Mouse (Mus musculus) activated CD4-positive, CD25-positive, alpha-beta regulatory T cell, adult 4 months (primary cell): ENCODE measurements around the gene Wnt2b. TPM values are rescaled to one million over a fixed set of nuclear protein-coding genes. Genes with fewer than 3 reads are reported as not detected.
A peak's percentile ranks its signal among the peaks of the same experiment; 100 is the strongest.

ENCODE experiments used
- ATAC-seq: one replicate; pipeline ENCODE4 v1.8.0; 2017
- polyA plus RNA-seq, 2 experiments: library from polyadenylated mRNA; unstranded; fragments of 100-300 nt; shearing (Covaris generic); gene quantifications; one replicate each; pipeline ENCODE4 v1.2.1; 2017

Wnt2b gene
- polyA plus RNA-seq, 2 experiments from 2014 or later: 0.18 to 0.22 TPM

DNA sequence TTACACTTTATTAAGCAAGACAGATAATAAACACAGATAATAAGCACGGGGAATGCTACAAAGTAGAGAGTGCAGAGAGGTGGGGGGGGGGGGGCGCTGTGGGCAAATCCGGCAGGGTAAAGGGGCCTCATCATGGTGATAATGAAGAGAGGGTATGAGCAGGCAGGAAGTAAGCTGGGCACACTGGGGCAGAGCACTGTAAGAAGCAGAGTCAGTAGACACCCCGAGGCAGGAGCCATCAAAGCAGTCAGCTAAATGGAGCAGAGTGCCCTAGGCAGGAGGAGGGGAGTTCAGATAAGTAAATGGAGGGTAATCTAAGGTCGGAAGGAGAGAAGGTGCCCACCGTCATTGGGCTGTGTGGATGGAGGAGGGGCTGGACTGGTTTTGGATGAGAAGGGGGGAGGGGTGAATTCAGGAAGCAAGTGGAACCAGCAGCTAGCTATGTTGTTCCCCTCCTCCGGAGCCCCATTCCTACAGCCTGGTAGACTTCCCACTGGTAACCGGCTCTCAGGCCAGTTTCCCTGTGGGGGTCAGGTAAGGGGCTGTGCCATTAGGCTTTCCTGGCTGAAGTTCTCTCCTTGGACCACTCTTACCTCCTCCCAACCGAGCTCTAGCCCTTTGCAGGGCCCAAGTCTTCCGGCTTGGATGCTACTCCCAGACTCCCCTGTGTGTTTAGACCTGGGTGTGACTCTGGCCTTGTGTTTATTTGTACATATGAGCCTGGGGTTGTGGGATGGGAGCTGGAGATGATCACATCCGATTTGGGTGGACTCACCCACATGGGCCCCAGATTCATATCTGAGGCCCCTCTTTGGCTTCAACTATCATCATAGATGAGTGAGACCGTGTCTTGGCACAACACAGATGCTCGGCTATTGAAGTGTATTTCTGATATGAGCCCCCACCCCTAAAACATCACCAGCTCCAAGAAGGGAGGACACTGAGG, 1.9 kb upstream of the Wnt2b start:
- ATAC-seq: peak; percentile 79

DNA sequence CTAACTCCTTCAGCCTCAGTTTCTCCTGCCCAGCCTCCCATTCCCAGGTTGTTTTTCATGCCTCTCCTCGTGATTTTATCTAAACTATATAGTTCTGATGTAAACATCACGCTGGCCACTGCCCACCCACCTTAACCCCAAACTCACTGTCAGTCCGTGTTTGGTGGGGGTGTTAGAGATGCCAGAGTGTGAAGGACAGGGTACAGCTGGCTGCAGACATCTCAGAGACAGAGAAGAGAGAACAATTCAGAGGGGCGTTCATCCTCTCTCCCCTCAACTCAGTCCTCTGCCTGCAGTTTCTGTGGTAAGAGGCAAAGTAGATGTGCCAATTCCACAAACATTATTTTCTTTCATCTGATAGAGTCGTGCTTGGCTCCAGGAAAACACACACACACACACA, 1.1 kb upstream of the Wnt2b start:
- ATAC-seq: no peak

DNA sequence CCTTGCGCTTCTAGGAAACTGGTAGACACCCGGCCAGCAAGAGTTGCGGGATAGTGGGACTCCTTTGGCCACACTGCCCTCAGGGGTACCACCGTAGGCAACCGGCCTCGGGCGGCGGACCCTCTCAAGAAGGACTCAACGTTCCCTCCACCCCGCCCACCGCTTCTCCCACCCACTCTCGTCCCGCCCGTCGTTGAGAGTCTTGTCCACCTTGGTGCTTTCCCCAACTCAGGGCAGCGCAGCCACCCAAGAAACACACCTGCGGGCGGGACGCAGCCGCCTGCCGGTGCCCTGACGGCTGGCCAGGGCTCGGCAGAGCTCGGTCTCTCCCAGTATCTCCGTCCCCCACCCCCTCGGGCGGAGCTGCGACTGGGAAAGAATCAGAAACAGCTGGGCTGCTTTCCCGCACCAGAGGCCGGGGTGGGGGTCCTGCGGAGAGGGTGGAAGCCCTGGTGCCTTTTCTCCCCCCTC, 455 bp upstream of the Wnt2b start:
- ATAC-seq: no peak

DNA sequence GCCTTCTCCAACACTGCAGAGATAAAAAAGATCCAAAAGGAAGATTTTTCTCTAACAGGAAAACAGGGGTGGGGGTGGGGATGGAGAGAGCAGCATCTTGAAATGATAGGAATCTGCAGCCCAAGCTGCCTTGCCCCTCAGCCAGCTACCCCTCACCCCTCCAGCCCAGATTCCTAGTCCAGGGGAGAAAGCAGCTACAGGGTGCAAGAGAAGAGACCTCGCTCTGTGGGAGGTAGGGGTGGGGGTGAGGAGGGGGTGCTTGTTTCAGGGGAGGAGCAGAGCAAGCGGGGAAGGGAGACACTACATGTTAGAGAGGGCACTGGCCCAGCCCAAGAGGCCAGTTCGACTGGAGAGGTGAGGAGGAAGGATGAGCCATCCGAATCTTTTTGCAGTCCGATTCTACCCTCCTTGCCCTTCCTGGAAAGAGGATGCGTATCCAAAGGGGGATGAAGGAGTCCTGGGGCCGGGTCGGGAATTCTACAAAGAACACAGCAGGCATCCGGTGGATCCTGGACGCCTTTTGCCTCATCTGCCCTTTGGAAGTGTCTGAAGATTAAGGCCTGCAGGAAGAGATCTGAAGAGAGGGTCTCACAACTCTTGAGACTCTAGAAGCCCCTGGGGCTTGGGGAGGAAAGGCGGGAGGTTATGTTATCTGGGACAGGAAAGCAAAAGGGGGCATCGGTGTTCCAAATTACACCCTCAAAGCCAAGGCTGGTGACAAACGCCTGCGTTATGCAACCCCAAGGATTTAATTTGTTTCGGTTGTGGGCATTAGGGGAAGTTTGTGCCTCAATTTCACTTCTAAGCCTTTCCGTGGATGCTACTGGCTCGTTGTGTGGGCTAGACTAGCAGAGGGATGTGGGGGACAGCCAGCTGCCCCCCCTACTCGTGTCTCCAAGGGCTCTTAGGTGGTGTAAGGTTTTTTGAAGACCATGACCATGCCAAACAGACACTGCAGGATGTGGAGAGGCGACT, 1.4 kb downstream of the Wnt2b start:
- ATAC-seq: no peak

DNA sequence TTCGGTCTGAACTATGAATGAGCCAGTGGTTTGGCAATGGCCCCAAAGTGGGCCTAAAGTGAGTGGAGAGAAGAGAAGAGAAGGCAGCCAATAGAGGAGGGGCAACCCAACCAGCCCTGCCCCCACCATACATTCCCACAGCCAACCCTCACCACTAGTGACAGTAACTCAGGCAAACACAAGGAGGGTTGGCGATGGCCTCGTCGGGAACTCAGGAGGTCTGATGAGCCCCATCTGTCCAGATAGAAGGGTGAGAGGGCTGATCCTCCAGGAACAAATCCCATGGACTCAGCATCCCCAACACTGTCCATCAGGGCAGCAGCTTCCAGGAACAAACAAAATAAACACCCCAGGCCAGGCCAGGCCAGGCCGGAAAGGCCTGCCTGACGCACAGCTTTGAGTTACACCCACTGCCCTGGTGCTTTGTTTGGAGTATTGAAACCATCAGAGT, 5.6 kb downstream of the Wnt2b start:
- ATAC-seq: no peak

DNA sequence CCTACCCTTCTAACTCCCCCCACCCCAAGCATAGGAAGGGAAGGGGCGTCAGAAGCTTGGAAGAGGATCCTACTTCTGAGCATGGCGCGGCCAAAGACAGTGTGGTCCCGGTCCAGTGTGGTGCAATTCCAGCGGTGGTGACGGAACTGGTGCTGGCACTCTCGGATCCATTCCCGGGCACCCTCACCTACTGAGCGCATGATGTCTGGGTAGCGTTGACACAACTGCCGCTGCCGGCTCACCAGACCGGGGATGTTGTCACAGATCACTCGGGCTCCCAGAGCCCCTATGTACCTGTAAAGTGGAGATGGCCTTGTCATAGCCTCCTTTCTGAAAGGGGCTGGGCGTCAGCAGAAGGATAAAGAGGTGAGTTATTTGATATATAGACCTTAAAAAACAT, 7.2 kb downstream of the Wnt2b start:
- no peak for ATAC-seq

DNA sequence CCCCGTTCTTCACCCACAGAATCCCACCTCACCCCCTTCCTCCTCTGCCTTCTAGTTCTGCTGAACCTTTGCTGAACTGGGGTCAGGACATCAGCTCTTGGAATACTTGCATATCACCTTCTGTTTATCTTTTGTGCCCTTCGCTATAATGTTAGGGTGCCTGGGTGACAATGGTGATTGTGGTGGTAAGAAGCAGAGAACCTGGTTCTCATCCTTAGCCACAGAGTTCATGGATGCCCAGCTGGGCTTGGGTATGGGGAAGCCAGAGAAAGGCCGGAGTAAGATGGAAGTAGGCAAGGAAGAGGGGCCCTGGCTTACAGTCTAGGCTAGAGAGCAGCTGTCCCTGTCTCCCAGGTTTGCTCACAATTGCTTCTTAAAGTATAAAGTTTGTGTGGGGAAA, 7.6 kb downstream of the Wnt2b start:
- no peak for ATAC-seq

DNA sequence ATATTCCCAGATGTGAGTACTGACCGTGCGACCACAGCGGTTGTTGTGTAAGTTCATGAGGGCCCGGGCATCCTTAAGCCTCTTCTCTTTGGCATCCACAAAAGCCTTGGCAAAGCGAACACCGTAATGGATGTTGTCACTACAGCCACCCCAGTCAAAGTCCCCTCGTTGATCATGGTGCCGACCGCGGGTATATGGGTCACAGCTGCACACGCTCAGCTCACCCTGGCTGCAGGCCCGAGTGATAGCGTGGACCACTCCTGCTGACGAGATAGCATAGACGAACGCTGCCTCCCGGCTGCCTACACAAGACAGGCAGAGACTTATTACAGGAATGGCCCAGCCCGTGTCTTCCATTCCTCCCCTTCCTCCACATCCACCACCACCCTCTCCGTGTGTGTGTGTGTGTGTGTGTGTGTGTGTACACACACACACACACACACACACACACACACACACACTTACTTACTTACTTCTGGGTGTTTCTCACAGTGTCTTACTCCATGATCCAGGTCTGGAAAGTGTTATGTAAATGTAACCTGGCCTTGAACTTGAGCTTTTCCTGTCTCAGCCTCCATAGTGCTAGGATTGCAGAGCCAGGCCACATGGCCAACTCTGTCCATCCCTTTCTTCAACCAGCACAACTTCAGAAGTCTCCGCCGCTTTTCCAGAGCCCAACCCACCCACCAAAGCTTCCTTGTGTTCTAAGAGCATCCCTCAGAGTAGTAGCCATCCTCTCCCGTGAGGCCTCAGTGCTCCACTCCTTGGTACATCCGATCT, 8.6 kb downstream of the Wnt2b start:
- no peak for ATAC-seq

DNA sequence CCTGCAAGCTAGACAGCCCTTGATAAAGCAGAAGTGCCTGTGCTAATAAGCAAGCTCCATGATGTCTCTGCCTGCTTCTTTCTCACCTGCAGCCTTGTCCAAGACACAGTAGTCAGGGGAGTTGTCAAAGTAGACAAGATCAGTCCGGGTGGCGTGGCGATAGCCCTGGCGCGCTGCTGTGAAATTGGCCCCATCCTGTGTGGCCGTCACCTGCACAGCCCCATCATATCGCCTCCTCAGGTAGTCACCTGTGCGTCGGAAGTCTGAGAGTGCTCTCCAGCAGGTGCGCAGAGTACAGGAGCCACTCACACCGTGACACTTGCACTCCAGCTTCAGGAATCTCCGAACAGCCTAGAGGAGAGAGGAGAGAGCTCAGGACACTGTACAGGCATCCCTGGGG, 10.8 kb downstream of the Wnt2b start:
- no peak for ATAC-seq

DNA sequence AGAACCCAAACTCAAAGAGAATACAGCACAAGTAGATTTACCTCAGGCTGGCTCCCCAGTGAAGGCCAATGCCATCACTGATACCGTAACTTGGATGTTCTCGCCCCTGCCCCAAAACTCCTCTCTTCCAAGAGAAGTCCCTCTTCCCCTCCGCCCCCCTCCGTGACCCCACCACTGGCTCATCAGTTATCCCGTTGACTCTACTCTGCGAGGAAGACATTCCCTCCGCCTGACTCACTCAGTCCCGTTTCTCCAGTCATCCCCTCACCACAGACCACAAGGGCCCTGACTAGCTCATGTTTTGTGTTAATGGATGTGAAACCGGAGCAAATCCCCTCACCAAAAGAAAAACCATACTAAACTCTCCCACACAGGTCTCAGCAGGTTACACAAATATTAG, 16.8 kb downstream of the Wnt2b start:
- ATAC-seq: no peak

DNA sequence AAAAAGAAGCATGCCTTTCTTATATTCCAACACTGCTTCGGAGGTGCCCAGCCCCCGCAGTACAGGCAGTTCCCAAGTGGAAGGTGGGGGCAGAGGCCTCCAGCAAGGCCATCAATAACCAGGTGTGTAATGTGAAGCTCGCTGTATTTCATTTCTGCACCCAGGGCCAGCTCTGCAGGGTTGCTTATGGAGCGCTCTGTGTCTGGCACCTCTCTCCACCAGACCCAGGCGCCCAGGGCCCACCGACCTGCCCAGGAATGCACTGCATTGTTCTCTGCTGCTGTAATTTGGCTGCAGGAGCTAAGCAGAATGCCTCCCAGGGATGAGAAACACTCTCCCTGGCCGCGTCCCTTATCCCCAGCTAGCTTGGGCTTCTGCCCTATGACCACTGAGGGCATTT, 18.4 kb downstream of the Wnt2b start:
- no peak for ATAC-seq

DNA sequence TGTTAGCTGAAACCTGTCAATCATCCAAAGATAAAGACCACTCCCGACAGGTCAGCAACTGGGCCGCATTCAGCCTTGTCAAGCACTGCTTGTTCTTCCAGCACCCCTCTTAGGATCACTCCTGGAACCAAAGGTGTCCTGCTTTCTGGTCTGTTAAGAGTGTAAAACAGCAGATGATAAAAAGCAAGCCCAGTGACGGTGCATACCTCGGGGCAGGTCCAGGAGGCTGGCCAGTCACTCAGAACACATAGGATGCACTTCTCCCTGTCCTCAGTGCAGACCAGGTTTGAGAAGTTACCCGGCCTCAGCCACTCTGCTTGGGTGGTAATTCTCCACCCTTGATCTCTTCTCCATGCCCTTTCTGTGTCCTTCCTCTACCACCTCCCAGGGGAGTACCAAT, 19.0 kb downstream of the Wnt2b start:
- ATAC-seq: no peak

DNA sequence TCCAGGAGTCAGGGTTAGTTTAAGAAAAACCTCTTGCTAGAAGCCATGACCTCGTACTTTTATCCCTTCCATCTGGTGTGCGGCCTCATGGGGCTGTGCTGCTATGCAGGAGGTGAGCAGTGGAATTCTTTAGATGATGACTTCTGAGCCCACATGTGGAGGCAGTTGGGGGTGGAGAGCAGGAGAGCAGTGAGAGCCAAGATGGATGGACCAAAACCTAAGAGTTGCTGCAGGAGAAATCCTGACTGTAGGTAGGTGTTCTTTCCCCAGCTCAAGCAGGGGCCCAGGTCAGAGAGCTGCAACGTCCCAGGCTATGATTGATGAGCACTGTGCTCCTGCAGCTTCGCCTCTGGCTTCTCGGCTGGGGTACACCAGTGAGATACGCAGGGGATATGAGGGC, 21.0 kb downstream of the Wnt2b start:
- no peak for ATAC-seq

DNA sequence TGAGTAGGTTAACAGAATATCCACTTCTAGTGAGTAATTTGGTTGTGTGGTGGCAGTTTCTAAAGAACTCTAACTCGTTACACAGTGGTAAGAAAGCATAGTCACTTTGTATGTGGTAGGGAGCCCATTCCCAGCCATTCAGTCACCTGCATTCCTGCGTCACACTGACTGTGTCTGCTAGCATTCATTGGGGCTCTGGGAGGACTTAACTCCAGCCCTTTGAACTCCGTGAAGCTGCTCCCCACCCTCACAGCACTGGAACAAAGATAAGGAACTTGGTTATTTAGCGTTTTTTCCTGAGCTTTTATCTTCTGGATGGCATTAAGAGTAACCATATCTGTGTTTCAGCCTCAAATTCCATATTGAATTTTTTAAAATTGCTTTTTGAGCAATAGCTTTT, 23.4 kb downstream of the Wnt2b start:
- no peak for ATAC-seq

DNA sequence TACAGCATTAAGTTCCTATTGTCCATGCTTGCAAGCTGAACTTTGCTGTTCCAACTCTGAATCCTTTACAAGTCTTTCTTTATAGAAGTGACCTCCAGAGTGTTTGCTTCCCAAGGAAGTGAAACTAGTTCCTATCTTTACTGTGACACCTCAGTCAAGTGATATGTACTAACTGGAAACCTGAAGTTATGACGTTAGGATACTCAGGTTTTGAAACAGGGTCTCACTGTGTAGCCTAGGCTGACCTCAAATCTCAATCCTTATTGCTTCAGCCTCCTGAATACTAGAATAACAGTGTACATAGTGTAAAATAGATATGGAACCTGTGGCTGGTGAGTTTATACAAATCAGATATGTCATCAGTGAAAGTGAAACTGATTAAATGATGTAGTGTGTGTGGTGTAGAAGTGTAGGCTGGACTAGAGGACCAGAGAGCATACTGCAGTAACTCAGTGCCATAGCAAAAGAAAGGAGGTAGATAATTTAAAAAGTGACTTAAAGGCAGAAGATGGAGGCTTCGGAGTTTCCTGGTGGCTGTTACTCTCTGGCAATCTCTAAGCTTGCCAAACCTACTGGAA, 23.9 kb downstream of the Wnt2b start:
- ATAC-seq: no peak

DNA sequence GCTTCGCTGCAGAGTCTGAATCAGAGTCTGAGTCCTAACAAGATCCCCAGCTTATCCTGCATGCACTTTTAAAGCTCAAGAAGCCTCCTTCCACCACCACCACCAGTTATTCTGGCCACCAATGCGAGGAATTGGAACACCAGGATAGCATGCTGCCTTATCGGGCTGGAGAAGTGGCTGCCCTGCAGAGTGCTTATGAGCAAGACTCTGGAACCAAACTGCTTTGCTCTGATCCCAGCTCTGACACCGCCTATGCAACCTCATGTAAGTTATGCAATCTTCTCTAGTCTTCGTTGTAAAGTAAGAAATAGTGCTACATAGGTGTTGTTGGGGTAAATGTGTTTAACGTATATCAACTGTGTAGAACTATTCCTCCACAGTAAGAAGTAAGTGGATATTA, 32.3 kb downstream of the Wnt2b start:
- ATAC-seq: no peak

DNA sequence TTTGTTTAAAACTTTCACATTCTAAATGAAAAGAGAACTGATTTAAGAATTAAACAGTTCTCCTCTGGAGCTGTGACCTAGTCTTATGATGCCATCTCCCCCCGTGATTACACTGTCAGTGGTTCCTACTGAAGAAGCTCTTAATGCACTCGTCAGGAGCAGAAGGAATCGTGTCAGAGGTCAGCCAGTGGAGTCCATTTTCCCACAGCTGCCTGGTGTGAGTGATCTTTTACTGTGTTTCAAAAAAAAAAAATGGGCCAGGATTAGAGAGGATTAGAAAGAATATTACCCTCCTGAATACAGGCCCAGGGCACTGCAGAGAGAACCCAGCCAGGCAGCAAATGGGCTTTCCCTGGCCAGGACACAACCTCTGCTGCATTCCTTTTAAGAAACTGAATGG, 46.7 kb downstream of the Wnt2b start:
- no peak for ATAC-seq

DNA sequence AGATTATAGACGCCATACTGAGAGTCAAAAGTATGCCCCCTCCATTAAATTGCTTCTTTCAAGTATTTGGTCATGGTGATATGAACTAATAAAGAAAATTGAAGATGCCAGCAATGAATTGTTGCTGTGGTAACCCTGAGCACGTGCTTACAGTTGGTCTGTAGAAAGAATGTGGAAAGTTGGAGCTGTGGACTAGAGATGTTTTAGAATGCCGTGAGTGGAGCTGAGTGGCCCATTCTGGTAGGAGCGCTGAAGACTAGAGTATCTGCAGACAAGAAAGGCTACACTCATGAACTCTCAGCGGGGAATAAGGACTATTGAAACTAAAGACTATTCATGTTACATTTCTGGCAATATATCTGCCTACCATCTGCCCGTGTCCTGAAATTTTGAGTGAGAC, 52.5 kb downstream of the Wnt2b start:
- ATAC-seq: no peak

DNA sequence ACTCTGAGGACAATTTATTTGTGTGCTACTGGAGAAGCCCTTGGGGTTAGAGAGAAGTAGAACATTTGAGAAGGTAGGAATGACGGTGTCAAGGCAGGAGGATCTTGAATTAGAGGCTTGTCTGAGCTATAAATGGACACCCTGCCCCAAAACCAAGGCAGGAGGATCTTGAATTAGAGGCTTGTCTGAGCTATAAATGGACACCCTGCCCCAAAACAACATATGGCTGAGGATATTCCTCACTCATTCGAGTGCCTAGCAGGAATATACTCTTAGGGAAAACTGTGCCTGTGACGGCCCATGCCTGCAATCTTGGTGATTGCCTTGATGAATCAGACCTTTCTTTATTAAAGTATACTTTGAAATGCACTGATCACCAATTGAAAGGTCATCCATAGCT, 55.7 kb downstream of the Wnt2b start:
- no peak for ATAC-seq

DNA sequence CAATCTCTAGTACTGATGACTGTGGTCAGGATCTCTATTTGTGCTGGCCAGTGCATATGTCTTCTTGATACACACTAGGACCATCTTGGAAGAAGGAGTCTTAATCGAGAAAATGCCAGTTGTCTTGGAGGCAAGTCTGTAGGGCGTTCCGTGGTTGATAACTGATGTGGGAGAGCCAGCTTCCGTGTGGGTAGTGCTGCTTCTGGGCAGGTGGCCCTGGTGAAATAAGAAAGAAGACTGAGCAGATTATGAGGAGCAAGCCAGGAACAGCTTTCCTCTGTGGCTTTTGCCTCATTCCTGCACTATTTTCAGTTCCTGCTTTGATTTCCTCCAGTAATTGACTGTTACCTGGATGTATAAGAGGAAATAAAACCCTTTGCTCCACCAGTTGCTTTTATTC, 56.3 kb downstream of the Wnt2b start:
- no peak for ATAC-seq

DNA sequence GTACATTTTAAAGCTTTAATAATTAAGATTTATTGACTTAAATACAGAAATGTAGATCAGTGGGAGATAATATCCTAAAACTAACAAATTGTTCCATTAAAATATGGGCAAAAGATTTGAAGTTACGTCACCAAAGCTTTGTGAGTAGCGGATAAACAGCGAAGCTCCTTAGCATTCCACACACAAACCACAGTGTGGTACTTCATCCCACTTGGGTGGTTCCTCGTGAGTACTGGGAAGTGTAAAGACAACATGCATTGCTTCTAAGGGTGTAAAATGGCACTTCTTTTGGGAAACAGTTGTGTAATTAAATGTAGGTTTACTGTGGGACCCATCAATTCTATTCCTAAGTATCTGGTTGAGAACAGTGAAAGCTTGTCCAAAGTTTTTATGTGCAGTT, 60.6 kb downstream of the Wnt2b start:
- no peak for ATAC-seq

DNA sequence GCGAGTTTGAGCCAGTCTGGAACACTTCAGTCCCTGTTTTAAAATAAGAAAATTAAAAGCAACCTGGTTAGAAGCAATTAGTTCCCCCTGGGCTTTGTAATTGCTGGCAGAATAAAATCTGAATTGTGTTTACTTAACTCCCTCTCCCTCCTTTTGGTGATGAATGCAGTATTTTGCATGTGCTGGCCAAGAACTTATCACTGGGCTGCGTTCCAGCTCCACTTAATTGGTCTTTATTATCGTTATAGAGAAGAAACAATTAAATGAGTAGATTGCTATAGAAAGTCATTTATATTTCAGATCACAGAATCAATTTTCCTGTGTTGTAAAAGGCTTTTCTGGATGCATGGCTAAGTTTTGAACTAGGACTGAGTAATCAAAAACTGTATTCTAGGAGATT, 65.6 kb downstream of the Wnt2b start:
- no peak for ATAC-seq
